Mouse (Mus musculus) heart, postnatal 4 days (tissue): ENCODE data around the gene Zeb2. TPM values are rescaled to one million over a fixed set of nuclear protein-coding genes. Genes with fewer than 3 reads are reported as not detected.

Source experiments
- DNase-seq: peaks from one replicate; pipeline ENCODE4 v3.0.0; 2021
- total RNA-seq, 2 experiments: library from RNA; stranded (reverse); gene quantifications; 2 replicates each; pipeline ENCODE4 v1.2.3; 2021

Gene Zeb2
- 10 to 100 TPM; 59.7 to 66.5 TPM for total RNA-seq

GRCm38 (mm10) chr2:45117087-45117561 lies at the start of gene Zeb2:
TSS of gene Zeb2 (minus strand) at chr2:45117395.
- peak; percentile 77 for DNase-seq

GRCm38 (mm10) chr2:45158785-45159184 lies 41.6 kb upstream of the Zeb2 start:
- DNase-seq, result no peak

GRCm38 (mm10) chr2:45158351-45158782 lies 41.2 kb upstream of the Zeb2 start:
- DNase-seq, result no peak

GRCm38 (mm10) chr2:45153315-45153714 lies 36.1 kb upstream of the Zeb2 start:
- no peak for DNase-seq

GRCm38 (mm10) chr2:45143162-45143561 lies 26.0 kb upstream of the Zeb2 start:
- DNase-seq, result no peak

- no peak for DNase-seq
These were observed 21.7 kb upstream of the Zeb2 start for GRCm38 (mm10) chr2:45138906-45139305.

- no peak for DNase-seq
These were observed 19.6 kb upstream of the Zeb2 start for GRCm38 (mm10) chr2:45136783-45137182.

- DNase-seq, result no peak
These were observed 16.0 kb upstream of the Zeb2 start for GRCm38 (mm10) chr2:45133225-45133624.

GRCm38 (mm10) chr2:45130461-45131156 lies 13.4 kb upstream of the Zeb2 start:
- no peak for DNase-seq

GRCm38 (mm10) chr2:45129556-45129955 lies 12.4 kb upstream of the Zeb2 start:
- DNase-seq, result no peak

GRCm38 (mm10) chr2:45128696-45129095 lies 11.5 kb upstream of the Zeb2 start:
- DNase-seq, result no peak

- DNase-seq, result no peak
These were observed 9.2 kb upstream of the Zeb2 start for GRCm38 (mm10) chr2:45126401-45126800.

GRCm38 (mm10) chr2:45125181-45125580 lies 8.0 kb upstream of the Zeb2 start:
- DNase-seq, result no peak

- no peak for DNase-seq
These were observed 6.3 kb upstream of the Zeb2 start for GRCm38 (mm10) chr2:45123490-45123889.

GRCm38 (mm10) chr2:45118121-45118520 lies 926 bp upstream of the Zeb2 start:
- no peak for DNase-seq

- no peak for DNase-seq
These were observed 397 bp upstream of the Zeb2 start for GRCm38 (mm10) chr2:45117592-45117991.

GRCm38 (mm10) chr2:45116531-45117024 lies 617 bp downstream of the Zeb2 start:
- peak; percentile 55 for DNase-seq

- peak; percentile 74 for DNase-seq
These were observed 1.3 kb downstream of the Zeb2 start for GRCm38 (mm10) chr2:45115720-45116495.

- no peak for DNase-seq
These were observed 2.0 kb downstream of the Zeb2 start for GRCm38 (mm10) chr2:45115211-45115610.

- no peak for DNase-seq
These were observed 2.6 kb downstream of the Zeb2 start for GRCm38 (mm10) chr2:45114596-45114995.

GRCm38 (mm10) chr2:45113912-45114311 lies 3.3 kb downstream of the Zeb2 start:
- DNase-seq, result no peak

GRCm38 (mm10) chr2:45112891-45113683 lies 4.1 kb downstream of the Zeb2 start:
- peak; percentile 62 for DNase-seq
